Mouse (Mus musculus) splenic B cell, adult 2 months (primary cell): ENCODE results near the gene Arhgap19.

Experiments used
- DNase-seq: peaks from one replicate; pipeline ENCODE4 v3.0.0-alpha.2; 2011; ENCODE audit warnings: low read depth, low spot score
- H3K27me3 ChIP-seq: 2 replicates; pipeline ENCODE4 v1.6.1; 2012; ENCODE audit warnings: mild to moderate bottlenecking, low read length, moderate library complexity, mixed read lengths; ENCODE audit not compliant: control insufficient read depth, poor library complexity, insufficient read depth, severe bottlenecking
- H3K36me3 ChIP-seq: 2 replicates; pipeline ENCODE4 v1.6.1; 2012; ENCODE audit warnings: mild to moderate bottlenecking, low read length, moderate library complexity, mixed read lengths; ENCODE audit not compliant: control insufficient read depth, poor library complexity, insufficient read depth, severe bottlenecking

Arhgap19 gene

GRCm38 (mm10) chr19:41796789-41797327 is 5.0 kb downstream of the Arhgap19 start:
- Histone ChIP-seq H3K27me3 (no peaks in the 10 kb centered on the region), H3K36me3 (no peaks in the 10 kb centered on the region)
- no peak for DNase-seq

GRCm38 (mm10) chr19:41796148-41796760 is 5.6 kb downstream of the Arhgap19 start:
- H3K27me3 ChIP-seq: no peaks in the 10 kb centered on the region
- DNase-seq: no peak

GRCm38 (mm10) chr19:41794901-41795300 is 6.9 kb downstream of the Arhgap19 start:
- Histone ChIP-seq H3K27me3 (no peaks in the 10 kb centered on the region), H3K36me3 (no peaks in the 10 kb centered on the region)
- DNase-seq: no peak

More at GRCm38 (mm10) chr19:41796148-41796760, 5.6 kb downstream of the Arhgap19 start:
- no peaks in the 10 kb centered on the region for H3K36me3 ChIP-seq

GRCm38 (mm10) chr19:41794017-41794416 is 7.8 kb downstream of the Arhgap19 start:
- no peak for DNase-seq
- Histone ChIP-seq H3K36me3 (no peaks in the 10 kb centered on the region), H3K27me3 (no peaks in the 10 kb centered on the region)

GRCm38 (mm10) chr19:41792934-41793486 is 8.8 kb downstream of the Arhgap19 start:
- no peak for DNase-seq
- Histone ChIP-seq H3K36me3 (no peaks in the 10 kb centered on the region), H3K27me3 (no peaks in the 10 kb centered on the region)

GRCm38 (mm10) chr19:41791384-41791783 is 10.5 kb downstream of the Arhgap19 start:
- peak; percentile 22 for DNase-seq
- Histone ChIP-seq H3K36me3 (no peaks in the 10 kb centered on the region), H3K27me3 (no peaks in the 10 kb centered on the region)

- DNase-seq: no peak
- H3K36me3 ChIP-seq: no peaks in the 10 kb centered on the region
- H3K27me3 ChIP-seq: no peaks in the 10 kb centered on the region
These were observed 12.5 kb downstream of the Arhgap19 start for GRCm38 (mm10) chr19:41789110-41789961.

GRCm38 (mm10) chr19:41786896-41787295 is 15.0 kb downstream of the Arhgap19 start:
- Histone ChIP-seq H3K36me3 (no peaks in the 10 kb centered on the region), H3K27me3 (no peaks in the 10 kb centered on the region)
- DNase-seq: no peak

GRCm38 (mm10) chr19:41777514-41777913 is 24.3 kb downstream of the Arhgap19 start:
- DNase-seq: no peak
- Histone ChIP-seq H3K36me3 (no peaks in the 10 kb centered on the region), H3K27me3 (no peaks in the 10 kb centered on the region)

- Histone ChIP-seq H3K36me3 (no peaks in the 10 kb centered on the region), H3K27me3 (no peaks in the 10 kb centered on the region)
- peak; percentile 18 for DNase-seq
These were observed 33.1 kb downstream of the Arhgap19 start for GRCm38 (mm10) chr19:41768711-41769110.

- DNase-seq: no peak
These were observed 35.2 kb downstream of the Arhgap19 start for GRCm38 (mm10) chr19:41766628-41767027.

GRCm38 (mm10) chr19:41763870-41764660 is 37.8 kb downstream of the Arhgap19 start:
- peak; percentile 92 for DNase-seq
- H3K27me3 ChIP-seq: no peaks in the 10 kb centered on the region
- H3K36me3 ChIP-seq: no peaks in the 10 kb centered on the region

More at GRCm38 (mm10) chr19:41766628-41767027, 35.2 kb downstream of the Arhgap19 start:
- H3K27me3 ChIP-seq: no peaks in the 10 kb centered on the region
- no peaks in the 10 kb centered on the region for H3K36me3 ChIP-seq

GRCm38 (mm10) chr19:41761529-41761928 is 40.3 kb downstream of the Arhgap19 start:
- peak; percentile 41 for DNase-seq
- no peaks in the 10 kb centered on the region for H3K36me3 ChIP-seq
- H3K27me3 ChIP-seq: no peaks in the 10 kb centered on the region

GRCm38 (mm10) chr19:41759765-41760164 is 42.1 kb downstream of the Arhgap19 start:
- Histone ChIP-seq H3K27me3 (no peaks in the 10 kb centered on the region), H3K36me3 (no peaks in the 10 kb centered on the region)
- DNase-seq: no peak
